Mouse (Mus musculus) E14TG2a.4 (cell line): ENCODE data around the gene Pitpnm3.
A peak's percentile ranks its signal among the peaks of the same experiment; 100 is the strongest.

Experiments
- H3K27me3 ChIP-seq: 2 replicates; pipeline ENCODE4 v1.6.1; 2014; ENCODE audit warnings: low read length, control low read depth; ENCODE audit not compliant: insufficient read depth
- H3K36me3 ChIP-seq: 2 replicates; pipeline ENCODE4 v1.6.1; 2014; ENCODE audit warnings: low read length, control low read depth; ENCODE audit not compliant: insufficient read depth
- H3K4me1 ChIP-seq: replicated peaks from 2 replicates; pipeline ENCODE4 v1.6.1; 2014; ENCODE audit warnings: low read depth, low read length, control low read depth
- H3K4me3 ChIP-seq: replicated peaks from 2 replicates; pipeline ENCODE4 v1.5.1; 2014; ENCODE audit warnings: mild to moderate bottlenecking, low read length
- H3K9me3 ChIP-seq: 2 replicates; pipeline ENCODE4 v1.6.1; 2014; ENCODE audit warnings: low read length, control low read depth
- CTCF ChIP-seq: conservative IDR thresholded peaks from 2 replicates; pipeline ENCODE4 v1.5.1; 2014; ENCODE audit warnings: low read length
- NANOG ChIP-seq: IDR thresholded peaks from 2 replicates; pipeline ENCODE4 v1.6.1; 2014; ENCODE audit warnings: borderline replicate concordance, low read length, mixed read lengths
- POU5F1 ChIP-seq: IDR thresholded peaks from 2 replicates; pipeline ENCODE4 v1.6.1; 2014; ENCODE audit warnings: low read length, borderline replicate concordance

Gene Pitpnm3

GRCm38 (mm10) chr11:72044231-72044630 is 91.3 kb downstream of the Pitpnm3 start:
- TF ChIP-seq POU5F1 (no peak), CTCF (no peak), NANOG (no peak)
- H3K27me3 ChIP-seq: peaks cover 17% of the 10 kb centered on the region
- H3K36me3 ChIP-seq: peaks cover 52% of the 10 kb centered on the region
- H3K4me1 ChIP-seq: peaks cover 38% of the 10 kb centered on the region
- H3K4me3 ChIP-seq: no peak overlapping the region
- no peaks in the 10 kb centered on the region for H3K9me3 ChIP-seq

- TF ChIP-seq CTCF (no peak), POU5F1 (no peak), NANOG (no peak)
- Histone ChIP-seq H3K27me3 (peaks cover 27% of the 10 kb centered on the region), H3K9me3 (no peaks in the 10 kb centered on the region)
Observed at GRCm38 (mm10) chr11:72042631-72043030, 92.9 kb downstream of the Pitpnm3 start.

GRCm38 (mm10) chr11:72041768-72042607 is 93.6 kb downstream of the Pitpnm3 start, which contains the start of gene Pimreg:
Gene Pimreg (plus strand): TSS chr11:72042032.
- H3K4me1 ChIP-seq: peaks cover 20% of the 10 kb centered on the region
- peaks cover 41% of the 10 kb centered on the region for H3K36me3 ChIP-seq
- H3K9me3 ChIP-seq: no peaks in the 10 kb centered on the region
- H3K27me3 ChIP-seq: peaks cover 33% of the 10 kb centered on the region
- peak within 1 kb of the TSS; percentile 84 for H3K4me3 ChIP-seq
- no peak for TF ChIP-seq NANOG
- no peak for TF ChIP-seq CTCF
- TF ChIP-seq POU5F1: no peak

More at GRCm38 (mm10) chr11:72042631-72043030, 92.9 kb downstream of the Pitpnm3 start:
- peak overlapping the region; percentile 84 for H3K4me3 ChIP-seq
- H3K4me1 ChIP-seq: peaks cover 22% of the 10 kb centered on the region
- peaks cover 47% of the 10 kb centered on the region for H3K36me3 ChIP-seq

- Histone ChIP-seq H3K4me3 (peak overlapping the region; percentile 84), H3K36me3 (peaks cover 34% of the 10 kb centered on the region), H3K27me3 (peaks cover 35% of the 10 kb centered on the region), H3K4me1 (peaks cover 23% of the 10 kb centered on the region), H3K9me3 (no peaks in the 10 kb centered on the region)
- TF ChIP-seq CTCF: no peak
- no peak for TF ChIP-seq NANOG
Observed at GRCm38 (mm10) chr11:72041290-72041767, 94.2 kb downstream of the Pitpnm3 start.

GRCm38 (mm10) chr11:72039599-72040386 is 95.8 kb downstream of the Pitpnm3 start:
- TF ChIP-seq CTCF (no peak), POU5F1 (no peak), NANOG (no peak)
- peaks cover 19% of the 10 kb centered on the region for H3K36me3 ChIP-seq
- no peak overlapping the region for H3K4me3 ChIP-seq
- H3K4me1 ChIP-seq: peaks cover 24% of the 10 kb centered on the region
- H3K27me3 ChIP-seq: peaks cover 36% of the 10 kb centered on the region
- H3K9me3 ChIP-seq: no peaks in the 10 kb centered on the region

GRCm38 (mm10) chr11:72037996-72038395 is 97.6 kb downstream of the Pitpnm3 start:
- no peak overlapping the region for H3K4me3 ChIP-seq

GRCm38 (mm10) chr11:72037409-72037808 is 98.2 kb downstream of the Pitpnm3 start, which contains the start of gene Aipl1:
Gene Aipl1 (minus strand): TSS chr11:72037509.
- H3K36me3 ChIP-seq: no peaks in the 10 kb centered on the region
- no peak within 1 kb of the TSS for H3K4me3 ChIP-seq
- H3K9me3 ChIP-seq: no peaks in the 10 kb centered on the region
- peaks cover 36% of the 10 kb centered on the region for H3K27me3 ChIP-seq
- peaks cover 14% of the 10 kb centered on the region for H3K4me1 ChIP-seq
- TF ChIP-seq CTCF (no peak), NANOG (no peak), POU5F1 (no peak)

More at GRCm38 (mm10) chr11:72037996-72038395, 97.6 kb downstream of the Pitpnm3 start:
- peak; percentile 62 for TF ChIP-seq CTCF
- TF ChIP-seq POU5F1: no peak
- H3K27me3 ChIP-seq: peaks cover 36% of the 10 kb centered on the region
- H3K9me3 ChIP-seq: no peaks in the 10 kb centered on the region
- peaks cover 17% of the 10 kb centered on the region for H3K4me1 ChIP-seq
- H3K36me3 ChIP-seq: peaks cover 2% of the 10 kb centered on the region; the same call in 1 of the 2 replicates

GRCm38 (mm10) chr11:72032589-72032988 is 103.0 kb downstream of the Pitpnm3 start:
- Histone ChIP-seq H3K4me1 (peaks cover 31% of the 10 kb centered on the region), H3K27me3 (peaks cover 47% of the 10 kb centered on the region), H3K9me3 (peaks cover 12% of the 10 kb centered on the region; the same call in 1 of the 2 replicates), H3K4me3 (no peak overlapping the region), H3K36me3 (no peaks in the 10 kb centered on the region)
- TF ChIP-seq NANOG (no peak), CTCF (no peak), POU5F1 (no peak)
